Mouse (Mus musculus) hindbrain, embryonic 10.5 days (tissue): ENCODE measurements around the gene 1700001O22Rik. TPM values are rescaled to one million over a fixed set of nuclear protein-coding genes. Genes with fewer than 3 reads are reported as not detected.
A peak's percentile ranks its signal among the peaks of the same experiment; 100 is the strongest.

Source experiments
- DNase-seq: peaks from one replicate; pipeline ENCODE4 v3.0.0-alpha.2; 2017; ENCODE audit warnings: low spot score
- H3K27ac ChIP-seq: fragments of 300-500 bp; sonication (generic); 2 replicates; pipeline ENCODE4 v1.5.1; 2016; ENCODE audit warnings: mild to moderate bottlenecking, moderate library complexity
- H3K27me3 ChIP-seq: fragments of 300-500 bp; sonication (generic); 2 replicates; pipeline ENCODE4 v1.6.1; 2016; ENCODE audit warnings: mild to moderate bottlenecking; ENCODE audit not compliant: poor library complexity, insufficient read depth, severe bottlenecking
- H3K36me3 ChIP-seq: fragments of 300-500 bp; sonication (generic); 2 replicates; pipeline ENCODE4 v1.6.1; 2016; ENCODE audit warnings: mild to moderate bottlenecking, moderate library complexity
- H3K4me1 ChIP-seq: fragments of 300-500 bp; sonication (generic); replicated peaks from 2 replicates; pipeline ENCODE4 v1.6.1; 2016; ENCODE audit warnings: mild to moderate bottlenecking
- H3K4me3 ChIP-seq: fragments of 300-500 bp; sonication (generic); 2 replicates; pipeline ENCODE4 v1.5.1; 2016; ENCODE audit warnings: mild to moderate bottlenecking, moderate library complexity
- H3K9me3 ChIP-seq: fragments of 300-500 bp; sonication (generic); 2 replicates; pipeline ENCODE4 v1.6.1; 2016; ENCODE audit warnings: mild to moderate bottlenecking, moderate library complexity
- WGBS: fragments of 180-500 bp; shearing (Covaris S2); methylation state at CpG from one replicate; pipeline ENCODE4 v1.1.7; 2016; 5-methylcytosine and 5-hydroxymethylcytosine counted together
- polyA plus RNA-seq: library from polyadenylated mRNA; unstranded; fragments of >200 nt; fragmentation: Nextera tagmentation; extraction: Ambion mirVana; gene quantifications from 2 replicates; pipeline ENCODE4 v1.2.1, GENCODE M21; 2016

Gene 1700001O22Rik
- polyA plus RNA-seq, 1 experiment from 2014 or later = 3.1 TPM

DNA sequence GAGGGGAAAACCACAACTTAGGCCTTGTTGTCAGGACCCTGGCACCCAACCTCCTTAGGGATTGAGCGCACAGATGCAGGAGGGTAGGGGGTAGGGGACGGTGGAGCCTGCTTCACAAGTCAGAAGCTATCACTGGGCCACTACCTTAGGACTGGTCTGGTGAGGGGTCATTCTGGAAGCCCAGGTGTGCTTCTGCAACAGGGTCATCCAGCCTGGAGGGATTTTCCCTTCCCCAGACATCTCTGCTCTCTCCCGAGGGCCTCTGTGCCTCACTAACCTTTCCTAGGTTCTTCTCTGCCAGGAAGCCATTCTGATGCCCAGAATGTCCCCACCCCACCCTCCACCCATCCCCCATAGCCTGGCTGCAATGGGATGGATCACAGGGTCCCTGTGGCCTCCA, 48.6 kb downstream of the 1700001O22Rik start:
- peak overlapping the region; percentile 72 for H3K27ac ChIP-seq
- 79% methylated on average over 3 of the region's 3 CpGs for WGBS
- H3K36me3 ChIP-seq = 0 out of 2 replicates have a peak, but pooled peaks cover 3% of the 10 kb centered on the region
- peaks cover 10% of the 10 kb centered on the region for H3K9me3 ChIP-seq
- DNase-seq = no peak
- no peak overlapping the region for H3K4me3 ChIP-seq
- H3K27me3 ChIP-seq = peaks cover 11% of the 10 kb centered on the region; the same call in 1 of the 2 replicates
- peaks cover 61% of the 10 kb centered on the region for H3K4me1 ChIP-seq

DNA sequence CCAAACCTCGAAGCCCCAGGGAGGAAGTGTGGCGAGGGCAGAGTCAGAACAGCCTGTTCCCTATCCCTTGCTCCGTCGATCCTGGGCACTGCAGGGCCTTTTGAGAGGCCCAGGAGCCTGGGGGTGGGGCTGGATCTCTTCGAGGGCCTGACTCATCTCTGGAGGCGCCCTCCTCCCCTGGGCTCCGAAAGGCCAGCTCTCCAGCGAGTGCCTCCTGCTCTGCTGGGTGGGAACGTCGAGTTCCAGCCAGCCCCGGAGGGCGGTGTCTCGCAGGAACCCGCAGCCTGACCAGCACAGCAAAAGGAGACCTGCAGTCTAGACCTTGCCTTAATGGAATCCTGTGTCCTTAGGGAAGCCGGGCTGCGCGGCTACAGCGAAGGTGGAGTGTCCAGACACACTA, 50.2 kb downstream of the 1700001O22Rik start:
- H3K4me3 ChIP-seq = no peak overlapping the region
- 17% methylated on average over 18 of the region's 18 CpGs for WGBS
- peaks cover 54% of the 10 kb centered on the region for H3K4me1 ChIP-seq
- H3K27ac ChIP-seq = peak overlapping the region; percentile 79
- H3K9me3 ChIP-seq = peaks cover 10% of the 10 kb centered on the region
- DNase-seq = peak; percentile 41
- peaks cover 11% of the 10 kb centered on the region; the same call in 1 of the 2 replicates for H3K27me3 ChIP-seq
- H3K36me3 ChIP-seq = 0 out of 2 replicates have a peak, but pooled peaks cover 3% of the 10 kb centered on the region

DNA sequence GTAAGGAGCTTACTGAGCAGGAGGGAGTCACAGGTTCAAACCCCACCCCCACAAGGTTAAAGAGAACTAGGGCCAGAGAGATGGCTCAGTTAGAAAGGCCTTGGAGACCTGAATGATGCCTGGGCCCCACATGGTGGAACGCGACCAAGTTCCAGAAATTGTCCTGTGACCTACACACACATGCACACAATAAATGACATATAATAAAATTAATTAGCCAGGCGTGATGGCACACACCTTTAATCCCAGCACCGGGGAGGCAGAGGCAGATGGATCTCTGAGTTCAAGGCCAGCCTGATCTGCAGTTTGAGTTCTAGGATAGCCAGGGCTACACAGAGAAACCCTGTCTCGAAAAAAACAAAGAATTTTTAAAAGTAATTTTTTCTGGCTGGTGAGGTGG, 51.0 kb downstream of the 1700001O22Rik start:
- Histone ChIP-seq H3K27me3 (peaks cover 11% of the 10 kb centered on the region; the same call in 1 of the 2 replicates), H3K9me3 (peaks cover 10% of the 10 kb centered on the region), H3K27ac (no peak overlapping the region), H3K36me3 (0 out of 2 replicates have a peak, but pooled peaks cover 3% of the 10 kb centered on the region), H3K4me1 (peaks cover 46% of the 10 kb centered on the region), H3K4me3 (no peak overlapping the region)
- 95% methylated on average over 5 of the region's 5 CpGs for WGBS
- DNase-seq = no peak

DNA sequence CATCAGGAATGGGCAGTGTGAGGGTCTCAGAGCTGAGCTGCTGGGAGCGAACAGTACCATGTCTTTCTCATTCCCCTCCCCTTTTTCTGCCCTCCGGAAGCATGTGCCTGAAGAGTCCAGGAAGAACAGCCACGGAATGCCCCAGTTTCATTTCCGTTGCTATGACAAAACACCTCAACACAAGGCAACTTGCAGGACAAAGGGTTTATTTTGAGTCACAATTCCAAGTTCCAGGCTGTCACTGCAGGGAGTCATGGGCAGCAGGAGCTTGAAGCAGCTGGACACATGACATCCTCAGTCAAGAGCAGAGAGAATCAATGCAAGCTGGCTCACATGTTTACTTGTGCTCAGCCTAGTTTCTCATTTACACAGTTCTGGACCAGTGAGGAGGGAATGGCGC, 53.4 kb downstream of the 1700001O22Rik start:
- no peaks in the 10 kb centered on the region for H3K9me3 ChIP-seq
- H3K27ac ChIP-seq = peak overlapping the region; percentile 77
- DNase-seq = no peak
- no peak overlapping the region for H3K4me3 ChIP-seq
- 0 out of 2 replicates have a peak, but pooled peaks cover 5% of the 10 kb centered on the region for H3K36me3 ChIP-seq
- WGBS = 56% methylated on average over 5 of the region's 5 CpGs
- peaks cover 11% of the 10 kb centered on the region; the same call in 1 of the 2 replicates for H3K27me3 ChIP-seq
- peaks cover 32% of the 10 kb centered on the region for H3K4me1 ChIP-seq

DNA sequence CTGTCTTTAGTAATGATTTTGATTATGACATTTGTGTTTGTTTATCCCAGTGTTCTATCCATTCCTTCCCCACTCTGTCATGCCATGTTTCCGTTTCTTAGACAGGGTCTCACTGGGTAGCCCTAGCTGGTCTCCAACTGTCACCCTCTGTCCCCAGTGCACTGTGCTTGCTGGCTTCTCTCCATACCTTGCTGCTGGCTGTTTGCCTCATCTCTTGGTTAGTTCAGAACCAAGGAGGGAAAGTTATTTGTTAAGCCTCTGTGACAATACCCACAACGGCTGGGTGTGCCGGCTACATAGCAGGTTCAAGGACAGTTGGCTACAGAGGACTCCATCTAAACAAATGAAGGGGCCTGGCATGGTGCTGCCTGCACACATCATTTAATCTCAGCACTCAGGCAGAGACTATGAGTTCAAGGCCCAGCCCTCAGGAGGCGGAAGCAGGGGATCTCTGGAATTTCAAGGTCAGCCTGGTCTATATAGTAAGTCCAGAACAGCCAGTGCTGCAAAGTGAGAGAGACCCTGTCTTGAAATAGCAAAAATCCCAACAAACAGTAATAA, 55.8 kb downstream of the 1700001O22Rik start:
- 92% methylated on average over 4 of the region's 4 CpGs for WGBS
- Histone ChIP-seq H3K9me3 (no peaks in the 10 kb centered on the region), H3K36me3 (0 out of 2 replicates have a peak, but pooled peaks cover 5% of the 10 kb centered on the region)

More for the DNA sequence above, 55.8 kb downstream of the 1700001O22Rik start:
- Histone ChIP-seq H3K27ac (peak overlapping the region; percentile 59), H3K4me1 (peaks cover 38% of the 10 kb centered on the region), H3K27me3 (no peaks in the 10 kb centered on the region), H3K4me3 (no peak overlapping the region)
- no peak for DNase-seq

Other genes with a start within 250 kb of the 1700001O22Rik start
- gene Cstad, start 208.6 kb downstream of the 1700001O22Rik start, polyA plus RNA-seq = 0.33 and 0.47 TPM in 2 replicates
- gene Ntmt1, start 4.2 kb upstream of the 1700001O22Rik start, polyA plus RNA-seq = 125 and 134 TPM in 2 replicates
- 46.1 and 46.5 TPM in 2 replicates for gene Asb6, start 26.7 kb upstream of the 1700001O22Rik start, polyA plus RNA-seq
- gene Prrx2, start 31.3 kb upstream of the 1700001O22Rik start, polyA plus RNA-seq = 40.6 and 43.3 TPM in 2 replicates
- gene Ptges, start 126.2 kb upstream of the 1700001O22Rik start, polyA plus RNA-seq = 10.8 and 13.3 TPM in 2 replicates
- gene Tor1b, start 149.3 kb upstream of the 1700001O22Rik start, polyA plus RNA-seq = 19.1 and 23.8 TPM in 2 replicates
- gene Tor1a, start 164.3 kb upstream of the 1700001O22Rik start, polyA plus RNA-seq = 82.4 and 84.1 TPM in 2 replicates
- gene BC005624, start 178.5 kb upstream of the 1700001O22Rik start, polyA plus RNA-seq = 61.1 and 73.3 TPM in 2 replicates
- 19.3 and 25.9 TPM in 2 replicates for gene Usp20, start 178.6 kb upstream of the 1700001O22Rik start, polyA plus RNA-seq